Mouse (Mus musculus): ENCODE measurements at regions not wholly inside any gene's neighbourhood (a gene's known extent, or its start where the extent isn't known, plus 50 kb on each side); places are given as distances from the start of the nearest gene placed in this dataset.
A peak's percentile ranks its signal among the peaks of the same experiment; 100 is the strongest.

GRCm38 (mm10) chr15:63410994-63411770, 433.8 kb downstream of the Gsdmc2 start:
- no peak overlapping the region for H3K4me3 ChIP-seq
- no peaks in the 10 kb centered on the region for H3K36me3 ChIP-seq
- no peaks in the 10 kb centered on the region for H3K27me3 ChIP-seq
- WGBS: 77% methylated on average over 11 of the region's 11 CpGs
- no peaks in the 10 kb centered on the region for H3K4me1 ChIP-seq
- no peak overlapping the region for H3K4me2 ChIP-seq (replicated peaks)
- no peak overlapping the region for H3K9ac ChIP-seq
- no peak for ATAC-seq (ENCODE audit: low FRiP score, low read depth)
- no peak overlapping the region for H3K27ac ChIP-seq
- H3K9me3 ChIP-seq: no peaks in the 10 kb centered on the region

GRCm38 (mm10) chr15:63400445-63400844, 444.5 kb downstream of the Gsdmc2 start:
- H3K27me3 ChIP-seq: no peaks in the 10 kb centered on the region
- H3K4me2 ChIP-seq (replicated peaks): no peak overlapping the region
- H3K4me1 ChIP-seq: no peaks in the 10 kb centered on the region
- H3K9me3 ChIP-seq: no peaks in the 10 kb centered on the region
- H3K27ac ChIP-seq: no peak overlapping the region
- no peak for ATAC-seq (ENCODE audit: low FRiP score, low read depth)
- WGBS: 50% methylated on average over 3 of the region's 3 CpGs
- H3K9ac ChIP-seq: no peak overlapping the region
- no peaks in the 10 kb centered on the region for H3K36me3 ChIP-seq
- H3K4me3 ChIP-seq: no peak overlapping the region

- no peak overlapping the region for H3K9ac ChIP-seq
- WGBS: 84% methylated on average over 1 of the region's 1 CpGs
- no peak overlapping the region for H3K4me3 ChIP-seq
- H3K4me1 ChIP-seq: no peaks in the 10 kb centered on the region
- H3K36me3 ChIP-seq: no peaks in the 10 kb centered on the region
- no peak overlapping the region for H3K27ac ChIP-seq
- H3K4me2 ChIP-seq (replicated peaks): no peak overlapping the region
- H3K27me3 ChIP-seq: no peaks in the 10 kb centered on the region
- no peak for ATAC-seq (ENCODE audit: low FRiP score, low read depth)
- H3K9me3 ChIP-seq: no peaks in the 10 kb centered on the region
Measured at GRCm38 (mm10) chr15:63400011-63400410, 445.0 kb downstream of the Gsdmc2 start.

GRCm38 (mm10) chr15:63397485-63397884, 447.5 kb downstream of the Gsdmc2 start:
- ATAC-seq (ENCODE audit: low FRiP score, low read depth): no peak
- WGBS: 98% methylated on average over 3 of the region's 3 CpGs
- no peak overlapping the region for H3K4me3 ChIP-seq

GRCm38 (mm10) chr15:63377258-63377657, 467.7 kb downstream of the Gsdmc2 start:
- Histone ChIP-seq H3K4me3 (no peak overlapping the region), H3K4me2 (replicated peaks) (no peak overlapping the region), H3K9me3 (no peaks in the 10 kb centered on the region), H3K4me1 (no peaks in the 10 kb centered on the region), H3K27ac (no peak overlapping the region), H3K36me3 (no peaks in the 10 kb centered on the region), H3K27me3 (no peaks in the 10 kb centered on the region), H3K9ac (no peak overlapping the region)
- ATAC-seq (ENCODE audit: low FRiP score, low read depth): no peak
- 81% methylated on average over 2 of the region's 2 CpGs for WGBS

More at GRCm38 (mm10) chr15:63397485-63397884, 447.5 kb downstream of the Gsdmc2 start:
- Histone ChIP-seq H3K27ac (no peak overlapping the region), H3K9me3 (no peaks in the 10 kb centered on the region), H3K4me2 (replicated peaks) (no peak overlapping the region), H3K36me3 (no peaks in the 10 kb centered on the region), H3K9ac (no peak overlapping the region), H3K27me3 (no peaks in the 10 kb centered on the region), H3K4me1 (no peaks in the 10 kb centered on the region)

GRCm38 (mm10) chr15:63371328-63372023, 473.5 kb downstream of the Gsdmc2 start:
- H3K4me2 ChIP-seq (replicated peaks): no peak overlapping the region
- H3K9me3 ChIP-seq: no peaks in the 10 kb centered on the region
- no peak overlapping the region for H3K4me3 ChIP-seq
- WGBS: 47% methylated on average over 4 of the region's 4 CpGs
- H3K27me3 ChIP-seq: no peaks in the 10 kb centered on the region
- no peaks in the 10 kb centered on the region for H3K36me3 ChIP-seq
- H3K4me1 ChIP-seq: 0 out of 2 replicates have a peak, but pooled peaks cover 4% of the 10 kb centered on the region
- no peak overlapping the region for H3K9ac ChIP-seq
- H3K27ac ChIP-seq: no peak overlapping the region
- 0 out of 2 replicates have a peak, but pooled peaks have one; percentile 44 for ATAC-seq (ENCODE audit: low FRiP score, low read depth)

- Histone ChIP-seq H3K4me3 (no peak overlapping the region), H3K4me1 (no peaks in the 10 kb centered on the region), H3K27me3 (no peaks in the 10 kb centered on the region), H3K4me2 (replicated peaks) (no peak overlapping the region), H3K9ac (no peak overlapping the region), H3K9me3 (no peaks in the 10 kb centered on the region), H3K36me3 (no peaks in the 10 kb centered on the region), H3K27ac (no peak overlapping the region)
- no peak for ATAC-seq (ENCODE audit: low FRiP score, low read depth)
- WGBS: 85% methylated on average over 1 of the region's 1 CpGs
Measured at GRCm38 (mm10) chr15:63364473-63364872, 480.5 kb downstream of the Gsdmc2 start.

GRCm38 (mm10) chr15:63360402-63360801, 484.6 kb downstream of the Gsdmc2 start:
- no peak overlapping the region for H3K4me2 ChIP-seq (replicated peaks)
- peak; percentile 85 for ATAC-seq (ENCODE audit: low FRiP score, low read depth)
- no peak overlapping the region for H3K4me3 ChIP-seq
- no peak overlapping the region for H3K9ac ChIP-seq
- H3K27ac ChIP-seq: 0 out of 2 replicates have a peak overlapping the region, but pooled peaks have one; percentile 28
- H3K36me3 ChIP-seq: no peaks in the 10 kb centered on the region
- WGBS: 37% methylated on average over 7 of the region's 7 CpGs
- H3K4me1 ChIP-seq: no peaks in the 10 kb centered on the region
- no peaks in the 10 kb centered on the region for H3K9me3 ChIP-seq
- H3K27me3 ChIP-seq: no peaks in the 10 kb centered on the region

- Histone ChIP-seq H3K9ac (no peak overlapping the region), H3K4me3 (no peak overlapping the region), H3K4me2 (replicated peaks) (no peak overlapping the region), H3K27me3 (no peaks in the 10 kb centered on the region), H3K4me1 (peaks cover 9% of the 10 kb centered on the region), H3K36me3 (no peaks in the 10 kb centered on the region), H3K27ac (no peak overlapping the region), H3K9me3 (no peaks in the 10 kb centered on the region)
- ATAC-seq (ENCODE audit: low FRiP score, low read depth): no peak
- 80% methylated on average over 2 of the region's 2 CpGs for WGBS
Measured at GRCm38 (mm10) chr15:63341730-63342129, 503.2 kb downstream of the Gsdmc2 start.

- Histone ChIP-seq H3K27ac (no peak overlapping the region), H3K4me2 (replicated peaks) (0 out of 2 replicates have a peak overlapping the region, but pooled peaks have one; percentile 4)
- peak; percentile 98 for ATAC-seq (ENCODE audit: low FRiP score, low read depth)
Measured at GRCm38 (mm10) chr15:63340322-63341060, 504.5 kb downstream of the Gsdmc2 start.

GRCm38 (mm10) chr15:63319666-63320065, 525.3 kb downstream of the Gsdmc2 start:
- 50% methylated on average over 1 of the region's 1 CpGs for WGBS

More at GRCm38 (mm10) chr15:63340322-63341060, 504.5 kb downstream of the Gsdmc2 start:
- Histone ChIP-seq H3K9me3 (no peaks in the 10 kb centered on the region), H3K4me3 (no peak overlapping the region), H3K4me1 (peaks cover 9% of the 10 kb centered on the region), H3K27me3 (no peaks in the 10 kb centered on the region), H3K36me3 (no peaks in the 10 kb centered on the region), H3K9ac (no peak overlapping the region)
- WGBS: 6% methylated on average over 6 of the region's 6 CpGs

GRCm38 (mm10) chr15:63310426-63310825, 534.6 kb downstream of the Gsdmc2 start:
- no peaks in the 10 kb centered on the region for H3K27me3 ChIP-seq
- no peaks in the 10 kb centered on the region for H3K4me1 ChIP-seq
- H3K27ac ChIP-seq: no peak overlapping the region
- no peak overlapping the region for H3K9ac ChIP-seq
- WGBS: 76% methylated on average over 2 of the region's 2 CpGs
- H3K36me3 ChIP-seq: no peaks in the 10 kb centered on the region
- no peaks in the 10 kb centered on the region for H3K9me3 ChIP-seq
- no peak overlapping the region for H3K4me2 ChIP-seq (replicated peaks)
- H3K4me3 ChIP-seq: no peak overlapping the region
- no peak for ATAC-seq (ENCODE audit: low FRiP score, low read depth)

More at GRCm38 (mm10) chr15:63319666-63320065, 525.3 kb downstream of the Gsdmc2 start:
- no peak overlapping the region for H3K4me3 ChIP-seq
- H3K4me1 ChIP-seq: no peaks in the 10 kb centered on the region
- no peak overlapping the region for H3K27ac ChIP-seq
- no peaks in the 10 kb centered on the region for H3K36me3 ChIP-seq
- H3K9me3 ChIP-seq: no peaks in the 10 kb centered on the region
- H3K27me3 ChIP-seq: no peaks in the 10 kb centered on the region
- no peak overlapping the region for H3K9ac ChIP-seq
- no peak for ATAC-seq (ENCODE audit: low FRiP score, low read depth)
- H3K4me2 ChIP-seq (replicated peaks): no peak overlapping the region

Measured in limb, embryonic 13.5 days (tissue).